Mouse (Mus musculus): ENCODE measurements around the gene Shank1.
A peak's percentile ranks its signal among the peaks of the same experiment; 100 is the strongest.
"Not testable (repeated sequence)": the region's sequence is repeated elsewhere in the genome, so short reads cannot be mapped to it uniquely, and the experiment has no call there.

Gene Shank1

GRCm38 (mm10) chr7:44309475-44310284 lies at the start of gene Shank1:
Shank1 (plus strand) TSS chr7:44310253.
- no peak for DNase-seq (ENCODE audit: low spot score)

GRCm38 (mm10) chr7:44260410-44260809 lies 49.6 kb upstream of the Shank1 start:
- no peak for DNase-seq (ENCODE audit: low spot score)

GRCm38 (mm10) chr7:44261147-44261546 lies 48.9 kb upstream of the Shank1 start, which contains the start of gene Gm15517:
Gm15517 (plus strand) TSS chr7:44261447.
- no peak for DNase-seq (ENCODE audit: low spot score)

- peak; percentile 88 for DNase-seq (ENCODE audit: low spot score)
Observed at GRCm38 (mm10) chr7:44262791-44263643, 47.0 kb upstream of the Shank1 start.

GRCm38 (mm10) chr7:44268117-44268516 lies 41.9 kb upstream of the Shank1 start:
- no peak for DNase-seq (ENCODE audit: low spot score)

- no peak for DNase-seq (ENCODE audit: low spot score)
Observed at GRCm38 (mm10) chr7:44269397-44269796, 40.7 kb upstream of the Shank1 start.

GRCm38 (mm10) chr7:44271309-44271708 lies 38.7 kb upstream of the Shank1 start:
- DNase-seq (ENCODE audit: low spot score): no peak

GRCm38 (mm10) chr7:44272546-44272945 lies 37.5 kb upstream of the Shank1 start:
- DNase-seq (ENCODE audit: low spot score): no peak

- DNase-seq (ENCODE audit: low spot score): no peak
Observed at GRCm38 (mm10) chr7:44273446-44273845, 36.6 kb upstream of the Shank1 start.

- no peak for DNase-seq (ENCODE audit: low spot score)
Observed at GRCm38 (mm10) chr7:44274096-44274495, 36.0 kb upstream of the Shank1 start.

GRCm38 (mm10) chr7:44275546-44275945 lies 34.5 kb upstream of the Shank1 start:
- no peak for DNase-seq (ENCODE audit: low spot score)

GRCm38 (mm10) chr7:44276461-44277249 lies 33.4 kb upstream of the Shank1 start:
- DNase-seq (ENCODE audit: low spot score): no peak

GRCm38 (mm10) chr7:44277250-44277622 lies 32.8 kb upstream of the Shank1 start:
- DNase-seq (ENCODE audit: low spot score): peak; percentile 41

- no peak for DNase-seq (ENCODE audit: low spot score)
Observed at GRCm38 (mm10) chr7:44280959-44281358, 29.1 kb upstream of the Shank1 start.

- DNase-seq (ENCODE audit: low spot score): no peak
Observed at GRCm38 (mm10) chr7:44281586-44281985, 28.5 kb upstream of the Shank1 start.

- DNase-seq (ENCODE audit: low spot score): no peak
Observed at GRCm38 (mm10) chr7:44287760-44288159, 22.3 kb upstream of the Shank1 start.

GRCm38 (mm10) chr7:44290986-44291385 lies 19.1 kb upstream of the Shank1 start:
- no peak for DNase-seq (ENCODE audit: low spot score)

GRCm38 (mm10) chr7:44291418-44291817 lies 18.6 kb upstream of the Shank1 start:
- no peak for DNase-seq (ENCODE audit: low spot score)

- not testable (repeated sequence) for DNase-seq (ENCODE audit: low spot score)
Observed at GRCm38 (mm10) chr7:44297501-44297900, 12.6 kb upstream of the Shank1 start.

- no peak for DNase-seq (ENCODE audit: low spot score)
Observed at GRCm38 (mm10) chr7:44303346-44304340, 6.4 kb upstream of the Shank1 start.

- no peak for DNase-seq (ENCODE audit: low spot score)
Observed at GRCm38 (mm10) chr7:44304463-44304774, 5.6 kb upstream of the Shank1 start.
